Mouse (Mus musculus) olfactory bulb, adult 2 months (tissue): ENCODE results near the gene Taf15. TPM values are rescaled to one million over a fixed set of nuclear protein-coding genes. Genes with fewer than 3 reads are reported as not detected.
A peak's percentile ranks its signal among the peaks of the same experiment; 100 is the strongest.

Source experiments
- H3K27ac ChIP-seq: fragments of 200-500 bp; 2 replicates; pipeline ENCODE4 v1.5.1; 2012; ENCODE audit warnings: low read depth, low read length; ENCODE audit not compliant: insufficient read depth
- H3K4me1 ChIP-seq: fragments of 200-500 bp; 2 replicates; pipeline ENCODE4 v1.6.1; 2012; ENCODE audit warnings: low read length; ENCODE audit not compliant: control insufficient read depth, insufficient read depth
- H3K4me3 ChIP-seq: fragments of 200-500 bp; 2 replicates; pipeline ENCODE4 v1.5.1; 2012; ENCODE audit warnings: mild to moderate bottlenecking, low read depth, low read length, moderate library complexity; ENCODE audit not compliant: insufficient read depth
- CTCF ChIP-seq: fragments of 200-500 bp; IDR thresholded peaks from 2 replicates; pipeline ENCODE4 v1.5.1; 2012; ENCODE audit warnings: low read depth, mild to moderate bottlenecking, low read length, moderate library complexity; ENCODE audit not compliant: insufficient read depth
- POLR2A ChIP-seq: fragments of 200-500 bp; IDR thresholded peaks from 2 replicates; pipeline ENCODE4 v1.6.1; 2012; ENCODE audit warnings: mild to moderate bottlenecking, low read depth, low read length, moderate library complexity; ENCODE audit not compliant: insufficient read depth
- WGBS: fragments of 180-500 bp; shearing (Covaris S2); methylation state at CpG from one replicate; pipeline ENCODE4 v1.1.7; 2018; 5-methylcytosine and 5-hydroxymethylcytosine counted together
- polyA plus RNA-seq: library from polyadenylated mRNA; stranded (reverse); fragments of >200 nt; gene quantifications from 2 replicates; pipeline ENCODE4 v1.2.4, GENCODE M21; 2012; ENCODE audit warnings: low replicate concordance; ENCODE audit not compliant: missing spikeins, insufficient read depth, insufficient read length

Gene Taf15
- polyA plus RNA-seq, 1 experiment = not detected

- H3K4me1 ChIP-seq = peaks cover 6% of the 10 kb centered on the region
- H3K27ac ChIP-seq = no peak overlapping the region
- no peak overlapping the region for H3K4me3 ChIP-seq
- WGBS = 44% methylated on average over 4 of the region's 4 CpGs
- TF ChIP-seq CTCF (no peak), POLR2A (no peak)
Measured at GRCm38 (mm10) chr11:83454548-83454947, 18.3 kb upstream of the Taf15 start.

GRCm38 (mm10) chr11:83455608-83456007, 17.3 kb upstream of the Taf15 start:
- 91% methylated on average over 3 of the region's 3 CpGs for WGBS
- no peak for TF ChIP-seq POLR2A
- no peak for TF ChIP-seq CTCF
- peaks cover 6% of the 10 kb centered on the region for H3K4me1 ChIP-seq
- no peak overlapping the region for H3K4me3 ChIP-seq
- no peak overlapping the region for H3K27ac ChIP-seq

DNA sequence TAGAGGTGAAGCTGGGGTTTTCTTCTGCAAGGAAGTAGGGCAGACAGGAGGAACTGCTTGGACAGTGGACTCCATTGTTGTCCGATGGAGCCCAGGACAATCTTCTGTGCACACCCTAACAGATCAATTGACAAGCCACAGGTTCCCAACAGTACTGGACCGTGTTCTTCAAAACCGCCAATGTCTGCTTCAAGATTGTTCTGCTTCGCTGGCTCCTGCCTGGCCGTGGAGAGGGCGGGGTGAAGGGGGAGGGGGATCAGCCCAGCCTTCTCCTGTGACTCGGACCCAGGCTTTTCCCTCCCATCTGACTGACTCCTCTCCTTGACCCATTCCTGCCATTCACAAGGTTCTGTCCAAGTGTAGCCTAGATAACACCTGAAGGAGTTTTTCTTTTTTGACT, 15.6 kb upstream of the Taf15 start:
- no peak overlapping the region for H3K27ac ChIP-seq
- peaks cover 6% of the 10 kb centered on the region for H3K4me1 ChIP-seq
- TF ChIP-seq CTCF = no peak
- WGBS = 49% methylated on average over 7 of the region's 7 CpGs
- H3K4me3 ChIP-seq = no peak overlapping the region

- no peak overlapping the region for H3K27ac ChIP-seq
- 49% methylated on average over 9 of the region's 9 CpGs for WGBS
- peaks cover 13% of the 10 kb centered on the region for H3K4me1 ChIP-seq
- no peak overlapping the region for H3K4me3 ChIP-seq
- TF ChIP-seq CTCF (no peak), POLR2A (no peak)
Measured at GRCm38 (mm10) chr11:83457912-83458601, 14.8 kb upstream of the Taf15 start.

- H3K27ac ChIP-seq = no peak overlapping the region
- peaks cover 15% of the 10 kb centered on the region for H3K4me1 ChIP-seq
- H3K4me3 ChIP-seq = no peak overlapping the region
- no peak for TF ChIP-seq POLR2A
- no peak for TF ChIP-seq CTCF
- 86% methylated on average over 10 of the region's 10 CpGs for WGBS
Measured at GRCm38 (mm10) chr11:83461462-83462027, 11.3 kb upstream of the Taf15 start.

GRCm38 (mm10) chr11:83462711-83463244, 10.1 kb upstream of the Taf15 start, which contains the start of gene Mmp28:
Gene Mmp28 (minus strand): TSS chr11:83463071.
- 4% methylated on average over 42 of the region's 42 CpGs for WGBS

GRCm38 (mm10) chr11:83465976-83466375, 6.9 kb upstream of the Taf15 start:
- H3K27ac ChIP-seq = no peak overlapping the region
- H3K4me3 ChIP-seq = no peak overlapping the region
- TF ChIP-seq CTCF (no peak), POLR2A (no peak)
- peaks cover 11% of the 10 kb centered on the region for H3K4me1 ChIP-seq
- whole genome bisulfite sequencing = 46% methylated on average over 2 of the region's 2 CpGs

More at GRCm38 (mm10) chr11:83462711-83463244, 10.1 kb upstream of the Taf15 start, which contains the start of gene Mmp28:
- Histone ChIP-seq H3K4me1 (peaks cover 11% of the 10 kb centered on the region), H3K27ac (no peak within 1 kb of the TSS), H3K4me3 (peak within 1 kb of the TSS; percentile 52)
- no peak for TF ChIP-seq POLR2A
- no peak for TF ChIP-seq CTCF

DNA sequence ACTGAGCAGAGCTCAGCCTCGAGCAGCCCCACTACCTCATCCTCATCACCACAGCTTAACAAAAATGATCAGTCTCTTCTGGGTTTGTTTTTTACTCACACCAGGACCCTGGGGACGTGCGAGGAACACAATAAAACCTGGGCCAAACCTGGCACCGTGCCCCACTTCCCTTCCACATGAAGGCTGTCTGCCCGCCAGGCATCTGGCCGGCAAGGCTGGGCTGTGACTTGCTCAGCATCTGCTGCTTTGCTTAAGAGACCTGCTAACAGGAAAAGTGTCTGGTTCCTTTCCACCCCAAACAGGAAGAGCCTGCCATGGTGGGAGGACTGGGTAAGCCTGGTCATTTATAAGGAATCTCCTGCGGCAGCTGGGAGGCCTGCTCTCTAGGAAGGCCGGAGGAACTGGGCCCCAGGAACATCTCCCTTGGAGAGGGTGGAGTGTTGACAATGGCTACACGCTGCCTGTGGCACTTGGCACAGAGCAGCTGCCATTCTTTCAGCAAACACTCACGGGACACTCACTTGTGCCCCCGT, 5.7 kb upstream of the Taf15 start:
- no peak for TF ChIP-seq CTCF
- no peak for TF ChIP-seq POLR2A
- 45% methylated on average over 11 of the region's 11 CpGs for WGBS
- Histone ChIP-seq H3K27ac (no peak overlapping the region), H3K4me3 (no peak overlapping the region), H3K4me1 (peaks cover 14% of the 10 kb centered on the region)

- H3K4me1 ChIP-seq = peaks cover 7% of the 10 kb centered on the region; the same call in 1 of the 2 replicates
- no peak overlapping the region for H3K4me3 ChIP-seq
- no peak overlapping the region for H3K27ac ChIP-seq
- 87% methylated on average over 3 of the region's 3 CpGs for WGBS
- TF ChIP-seq CTCF (no peak), POLR2A (no peak)
Measured at GRCm38 (mm10) chr11:83468765-83469164, 4.1 kb upstream of the Taf15 start.
